Mouse (Mus musculus) forebrain, embryonic 14.5 days (tissue): ENCODE results near the gene 4933406M09Rik. TPM values are rescaled to one million over a fixed set of nuclear protein-coding genes. Genes with fewer than 3 reads are reported as not detected.
A peak's percentile ranks its signal among the peaks of the same experiment; 100 is the strongest.

Experiments used
- ATAC-seq: fragments of 200-750 bp; cut with Nextera tagmentation; 2 replicates; pipeline ENCODE4 v1.8.0; 2017; ENCODE audit warnings: mild to moderate bottlenecking, moderate library complexity
- DNase-seq: peaks from one replicate; pipeline ENCODE4 v3.0.0-alpha.2; 2015; ENCODE audit warnings: low spot score
- H3K27ac ChIP-seq: fragments of 300-500 bp; sonication (generic); 2 replicates; pipeline ENCODE4 v1.5.1; 2014; ENCODE audit warnings: low read depth, mild to moderate bottlenecking, control low read depth, low read length, moderate library complexity
- H3K27me3 ChIP-seq: fragments of 300-500 bp; sonication (generic); replicated peaks from 2 replicates; pipeline ENCODE4 v1.6.1; 2014; ENCODE audit warnings: low read length, control low read depth, mixed read lengths; ENCODE audit not compliant: control insufficient read depth, insufficient read depth
- H3K36me3 ChIP-seq: fragments of 300-500 bp; sonication (generic); 2 replicates; pipeline ENCODE4 v1.6.1; 2014; ENCODE audit warnings: low read length, control low read depth; ENCODE audit not compliant: control insufficient read depth, insufficient read depth
- H3K4me1 ChIP-seq: fragments of 300-500 bp; sonication (generic); 2 replicates; pipeline ENCODE4 v1.6.1; 2014; ENCODE audit warnings: antibody characterized with exemption, low read length, control low read depth; ENCODE audit not compliant: control insufficient read depth, insufficient read depth
- H3K4me2 ChIP-seq: fragments of 300-500 bp; sonication (generic); 2 replicates; pipeline ENCODE4 v1.6.1; 2014; ENCODE audit warnings: mild to moderate bottlenecking, control low read depth, low read length
- H3K4me3 ChIP-seq: fragments of 300-500 bp; sonication (generic); 2 replicates; pipeline ENCODE4 v1.5.1; 2014; ENCODE audit warnings: low read depth, low read length, control low read depth
- H3K9ac ChIP-seq: fragments of 300-500 bp; sonication (generic); 2 replicates; pipeline ENCODE4 v1.6.1; 2014; ENCODE audit warnings: mild to moderate bottlenecking, low read length, control low read depth, moderate library complexity
- H3K9me3 ChIP-seq: fragments of 300-500 bp; sonication (generic); replicated peaks from 2 replicates; pipeline ENCODE4 v1.6.1; 2016; ENCODE audit warnings: low read length, control low read depth, mixed read lengths; ENCODE audit not compliant: control insufficient read depth
- WGBS: fragments of 180-500 bp; shearing (Covaris S2); extraction: QIAGEN DNeasy Blood & Tissue Kit; methylation state at CpG from one replicate; pipeline ENCODE4 v1.1.7; 2014; 5-methylcytosine and 5-hydroxymethylcytosine counted together
- polyA plus RNA-seq: library from polyadenylated mRNA; unstranded; fragments of >200 nt; fragmentation: Nextera tagmentation; extraction: Ambion mirVana; gene quantifications from 2 replicates; pipeline ENCODE4 v1.2.1, GENCODE M21; 2014

The 4933406M09Rik gene
- not detected in 2 replicates for polyA plus RNA-seq

DNA sequence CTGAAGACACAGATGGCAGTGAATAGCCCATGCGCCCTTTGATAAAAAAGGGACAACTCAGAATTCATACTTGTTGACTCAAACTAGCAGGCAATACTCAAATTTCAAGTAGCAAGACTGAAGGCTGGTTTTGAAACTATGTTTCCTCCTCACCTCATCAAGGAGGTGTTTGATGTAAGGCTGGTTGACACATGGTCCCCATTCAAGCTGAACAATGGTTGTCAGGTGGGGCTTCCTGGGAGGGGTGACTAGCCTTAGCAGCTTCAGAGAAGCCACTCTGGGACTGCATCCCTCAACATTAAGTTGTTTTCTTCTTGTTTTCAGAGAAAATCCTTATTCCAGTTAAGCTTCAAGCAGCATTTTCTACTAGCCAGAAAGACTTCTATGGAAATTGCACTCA, at the start of gene 4933406M09Rik:
Gene 4933406M09Rik, plus strand, starts transcription at position 275 of the 400 bp plus-strand sequence.
- no peaks in the 10 kb centered on the region for H3K36me3 ChIP-seq
- no peaks in the 10 kb centered on the region for H3K4me1 ChIP-seq
- no peaks in the 10 kb centered on the region for H3K9me3 ChIP-seq
- H3K4me3 ChIP-seq, result no peak within 1 kb of the TSS
- no peak within 1 kb of the TSS for H3K4me2 ChIP-seq
- H3K9ac ChIP-seq, result no peak within 1 kb of the TSS
- no peaks in the 10 kb centered on the region for H3K27me3 ChIP-seq
- no peak for ATAC-seq
- no peak for DNase-seq
- WGBS, result 96% methylated on average over 1 of the region's 1 CpGs
- H3K27ac ChIP-seq, result no peak within 1 kb of the TSS

GRCm38 (mm10) chr1:134336958-134337710, 48.6 kb upstream of the 4933406M09Rik start:
- DNase-seq (no peak), ATAC-seq (no peak)
- 88% methylated on average over 11 of the region's 11 CpGs for WGBS
- H3K9ac ChIP-seq, result no peak overlapping the region
- no peaks in the 10 kb centered on the region for H3K4me1 ChIP-seq
- H3K9me3 ChIP-seq, result no peaks in the 10 kb centered on the region
- no peaks in the 10 kb centered on the region for H3K36me3 ChIP-seq
- no peak overlapping the region for H3K4me2 ChIP-seq
- no peaks in the 10 kb centered on the region for H3K27me3 ChIP-seq
- no peak overlapping the region for H3K27ac ChIP-seq
- no peak overlapping the region for H3K4me3 ChIP-seq

- Histone ChIP-seq H3K4me3 (no peak overlapping the region), H3K27ac (no peak overlapping the region), H3K27me3 (no peaks in the 10 kb centered on the region), H3K36me3 (no peaks in the 10 kb centered on the region), H3K9me3 (no peaks in the 10 kb centered on the region), H3K9ac (no peak overlapping the region), H3K4me1 (0 out of 2 replicates have a peak, but pooled peaks cover 1% of the 10 kb centered on the region), H3K4me2 (no peak overlapping the region)
- DNase-seq, result no peak
- WGBS, result 93% methylated on average over 7 of the region's 7 CpGs
- no peak for ATAC-seq
These were observed 46.6 kb upstream of the 4933406M09Rik start for GRCm38 (mm10) chr1:134339162-134339561.

- Histone ChIP-seq H3K9me3 (no peaks in the 10 kb centered on the region), H3K27me3 (no peaks in the 10 kb centered on the region), H3K4me3 (no peak overlapping the region), H3K4me2 (no peak overlapping the region), H3K4me1 (0 out of 2 replicates have a peak, but pooled peaks cover 6% of the 10 kb centered on the region), H3K27ac (no peak overlapping the region), H3K9ac (no peak overlapping the region), H3K36me3 (no peaks in the 10 kb centered on the region)
- DNase-seq, result no peak
- no peak for ATAC-seq
- 94% methylated on average over 18 of the region's 18 CpGs for WGBS
These were observed 45.8 kb upstream of the 4933406M09Rik start for GRCm38 (mm10) chr1:134339757-134340619.

DNA sequence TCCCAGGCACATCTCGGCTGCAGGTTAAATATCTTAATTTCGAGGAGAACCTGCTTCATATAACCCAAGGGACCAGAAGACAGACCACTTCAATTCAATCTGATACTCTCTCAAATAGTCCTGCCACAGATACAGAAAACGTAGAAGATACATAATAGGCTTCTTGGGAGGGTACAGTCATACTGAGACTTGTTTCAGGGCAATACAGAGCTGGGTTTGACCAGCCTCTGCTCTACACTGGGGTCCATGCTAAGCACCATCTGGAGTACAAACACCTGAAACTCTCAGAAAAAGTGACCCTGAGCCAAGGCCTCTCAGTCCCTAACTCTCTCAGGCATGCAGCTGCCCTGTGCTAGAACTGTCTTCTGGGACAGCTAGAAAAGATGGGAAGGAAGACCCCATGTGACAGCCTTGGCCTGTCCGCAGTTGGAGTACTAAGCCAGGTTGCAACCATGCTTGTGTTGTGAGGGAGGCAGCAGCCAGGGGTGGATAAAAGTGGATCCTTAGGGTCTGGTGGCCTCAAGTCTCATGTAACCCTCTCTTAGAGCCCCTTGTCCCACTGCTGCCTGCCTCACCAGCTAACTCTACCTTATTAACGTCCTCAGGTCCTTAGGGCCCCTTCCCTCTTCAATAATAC, 44.0 kb upstream of the 4933406M09Rik start:
- WGBS, result 84% methylated on average over 5 of the region's 5 CpGs
- H3K27me3 ChIP-seq, result no peaks in the 10 kb centered on the region

GRCm38 (mm10) chr1:134342278-134342664, 43.5 kb upstream of the 4933406M09Rik start:
- H3K4me1 ChIP-seq, result 0 out of 2 replicates have a peak, but pooled peaks cover 6% of the 10 kb centered on the region
- WGBS, result 67% methylated on average over 2 of the region's 2 CpGs
- no peaks in the 10 kb centered on the region for H3K27me3 ChIP-seq
- H3K9ac ChIP-seq, result no peak overlapping the region
- no peak for ATAC-seq
- no peak overlapping the region for H3K4me3 ChIP-seq
- no peak overlapping the region for H3K4me2 ChIP-seq
- H3K9me3 ChIP-seq, result no peaks in the 10 kb centered on the region
- DNase-seq, result no peak
- H3K27ac ChIP-seq, result no peak overlapping the region
- H3K36me3 ChIP-seq, result peaks cover 16% of the 10 kb centered on the region; the same call in 1 of the 2 replicates

More for the DNA sequence above, 44.0 kb upstream of the 4933406M09Rik start:
- Histone ChIP-seq H3K9ac (no peak overlapping the region), H3K4me2 (no peak overlapping the region), H3K27ac (no peak overlapping the region), H3K36me3 (peaks cover 11% of the 10 kb centered on the region; the same call in 1 of the 2 replicates), H3K9me3 (no peaks in the 10 kb centered on the region), H3K4me3 (no peak overlapping the region), H3K4me1 (0 out of 2 replicates have a peak, but pooled peaks cover 6% of the 10 kb centered on the region)
- no peak for ATAC-seq
- no peak for DNase-seq

- Histone ChIP-seq H3K27ac (no peak overlapping the region), H3K27me3 (no peaks in the 10 kb centered on the region), H3K4me2 (no peak overlapping the region; the same call in 1 of the 2 replicates), H3K4me3 (no peak overlapping the region), H3K9ac (no peak overlapping the region), H3K36me3 (peaks cover 21% of the 10 kb centered on the region), H3K4me1 (0 out of 2 replicates have a peak, but pooled peaks cover 6% of the 10 kb centered on the region), H3K9me3 (no peaks in the 10 kb centered on the region)
- ATAC-seq (no peak), DNase-seq (no peak)
- WGBS, result 80% methylated on average over 8 of the region's 8 CpGs
These were observed 42.9 kb upstream of the 4933406M09Rik start for GRCm38 (mm10) chr1:134342781-134343310.

GRCm38 (mm10) chr1:134343567-134343966, 42.2 kb upstream of the 4933406M09Rik start:
- peaks cover 24% of the 10 kb centered on the region for H3K36me3 ChIP-seq
- H3K4me1 ChIP-seq, result 0 out of 2 replicates have a peak, but pooled peaks cover 6% of the 10 kb centered on the region
- H3K9ac ChIP-seq, result peak overlapping the region; percentile 62; the same call in 1 of the 2 replicates
- H3K9me3 ChIP-seq, result no peaks in the 10 kb centered on the region
- H3K27ac ChIP-seq, result no peak overlapping the region
- H3K4me3 ChIP-seq, result peak overlapping the region; percentile 40
- no peak for ATAC-seq
- DNase-seq, result no peak
- peak overlapping the region; percentile 70 for H3K4me2 ChIP-seq
- H3K27me3 ChIP-seq, result no peaks in the 10 kb centered on the region
- 4% methylated on average over 2 of the region's 2 CpGs for WGBS
